14 mouse cellular contexts compared by ENCODE assay signal in genomic region chr11:20576046-20576635, GRCm38 (mm10). TPM values are rescaled to one million over a fixed set of nuclear protein-coding genes. Genes with fewer than 3 reads are reported as not detected.
DNase-seq lines count a peak whose midpoint lies in the region; ATAC-seq and TF ChIP-seq lines count a peak whose summit lies in the region.
"Had no signal": no experiment of that assay in that cellular context is flagged by ENCODE, and none has a peak within 500 bp of the region (broad histone marks: within the 10 kb centered on the region; RNA-seq: fewer than 3 reads in every experiment).

No protein-coding gene starts in this region.

- no peak overlapping the region for H3K4me3 ChIP-seq in heart, embryonic 15.5 days
- no peak overlapping the region for H3K4me3 ChIP-seq in neural tube, embryonic 13.5 days
- H3K4me3 ChIP-seq in cerebellum, adult 2 months (replicated peaks; ENCODE audit: insufficient read depth, low read depth, low read length) = no peak overlapping the region
- H3K4me3 ChIP-seq: gastrocnemius, adult 2 months; megakaryocyte, embryonic 14.5 days had no signal

- peak; percentile 22; the same call in 1 of the 2 replicates for ATAC-seq in heart, embryonic 15.5 days (replicated peaks; ENCODE audit: insufficient number of reproducible peaks, insufficient read depth, low FRiP score, low read depth)
- ATAC-seq in neural tube, embryonic 13.5 days (ENCODE audit: low read depth) = no peak
- peak; percentile 85 for ATAC-seq in granulocyte monocyte progenitor cell, adult 5-6 weeks (replicated peaks; ENCODE audit: poor library complexity, severe bottlenecking)

- H3K9ac ChIP-seq in heart, embryonic 15.5 days = no peak overlapping the region
- no peak overlapping the region for H3K9ac ChIP-seq in neural tube, embryonic 13.5 days
- H3K9ac ChIP-seq: hindbrain, embryonic 14.5 days had no signal

- no peaks in the 10 kb centered on the region for H3K36me3 ChIP-seq in heart, embryonic 15.5 days
- H3K36me3 ChIP-seq in neural tube, embryonic 13.5 days = no peaks in the 10 kb centered on the region

- 35% methylated on average over 8 of the region's 8 CpGs for WGBS in heart, embryonic 15.5 days
- WGBS in neural tube, embryonic 13.5 days = 65% methylated on average over 8 of the region's 8 CpGs
- 50% methylated on average over 8 of the region's 8 CpGs for WGBS in cerebellum, adult 2 months

- TF ChIP-seq CTCF in cerebellum, adult 2 months (IDR thresholded peaks at IDR 0.05; ENCODE audit: borderline replicate concordance, insufficient read depth, low read depth, low read length) = no peak

- H3K4me2 ChIP-seq in heart, embryonic 15.5 days = no peak overlapping the region
- H3K4me2 ChIP-seq in neural tube, embryonic 13.5 days = no peak overlapping the region
- H3K4me2 ChIP-seq: hindbrain, embryonic 14.5 days had no signal

- H3K27ac ChIP-seq in heart, embryonic 15.5 days = peak overlapping the region; percentile 49; the same call in 1 of the 2 replicates
- 0 out of 2 replicates have a peak overlapping the region, but pooled peaks have one; percentile 18 for H3K27ac ChIP-seq in neural tube, embryonic 13.5 days (replicated peaks)
- H3K27ac ChIP-seq in cerebellum, adult 2 months (ENCODE audit: insufficient read depth, low read length) = no peak overlapping the region
- H3K27ac ChIP-seq: gastrocnemius, adult 2 months; hindbrain, embryonic 14.5 days had no signal

- peaks cover 14% of the 10 kb centered on the region for H3K4me1 ChIP-seq in heart, embryonic 15.5 days (replicated peaks)
- H3K4me1 ChIP-seq in neural tube, embryonic 13.5 days (replicated peaks) = peaks cover 12% of the 10 kb centered on the region
- H3K4me1 ChIP-seq in cerebellum, adult 2 months (ENCODE audit: control insufficient read depth, insufficient read depth, low read length) = no peaks in the 10 kb centered on the region

- no peak for TF ChIP-seq POLR2A in cerebellum, adult 2 months (IDR thresholded peaks at IDR 0.05; ENCODE audit: borderline replicate concordance, insufficient read depth, low read length)

- no peak for DNase-seq in heart, adult 11 months
- DNase-seq in neural tube, embryonic 10.5 days (ENCODE audit: extremely low spot score, low spot score) = no peak
- no peak for DNase-seq in cerebellum, adult 2 months
- no peak for DNase-seq in layer of hippocampus, adult 18-20 months (ENCODE audit: low spot score in 2 of 2)
- no peak for DNase-seq in layer of hippocampus, postnatal 25 days (ENCODE audit: extremely low spot score in 1 of 2, low spot score in 1 of 2)
- DNase-seq: cerebellum, postnatal 14 days; gastrocnemius, adult 2 months; right cerebral cortex, adult 18-20 months; thymus, postnatal 14 days had no signal

- H3K27me3 ChIP-seq in heart, embryonic 15.5 days = no peaks in the 10 kb centered on the region
- H3K27me3 ChIP-seq in neural tube, embryonic 13.5 days = no peaks in the 10 kb centered on the region
- H3K27me3 ChIP-seq in cerebellum, adult 2 months (ENCODE audit: control insufficient read depth, insufficient read depth, low read length) = no peaks in the 10 kb centered on the region
- H3K27me3 ChIP-seq: megakaryocyte, embryonic 14.5 days had no signal

- no peaks in the 10 kb centered on the region for H3K9me3 ChIP-seq in heart, embryonic 15.5 days (replicated peaks)
- H3K9me3 ChIP-seq in neural tube, embryonic 13.5 days = no peaks in the 10 kb centered on the region

RNA-seq across cellular contexts. Expression of gene Sertad2, which starts 33.1 kb away (rescaled TPM):
- polyA plus RNA-seq in heart, embryonic 15.5 days (2015; fragmentation: Nextera tagmentation; extraction: Ambion mirVana) = 32.0 and 33.7 TPM in 2 replicates
- 28.3 and 29.8 TPM in 2 replicates for polyA plus RNA-seq in neural tube, embryonic 13.5 days (2015; fragmentation: Nextera tagmentation; extraction: Ambion mirVana)
- 5.7 and 7.5 TPM in 2 replicates for total RNA-seq in granulocyte monocyte progenitor cell, adult 5-6 weeks (2014; fragmentation: Nextera tagmentation)
- 7.3 and 9.3 TPM in 2 replicates for total RNA-seq in granulocyte monocyte progenitor cell, adult 5-6 weeks (2017)
- polyA plus RNA-seq in cerebellum, adult 2 months (2012; rRNA removed) = 15.5 and 15.9 TPM in 2 replicates
- total RNA-seq in layer of hippocampus, adult 18-20 months (2021) = 10 to 100 TPM; 21.9 to 23.6 TPM
- 10 to 100 TPM; 19.0 to 25.1 TPM for total RNA-seq in layer of hippocampus, postnatal 25 days (2021)
